Mouse (Mus musculus) adrenal gland (tissue): ENCODE measurements around the gene Med13l.

Source experiments
- intact Hi-C: fragments of 180-260 bp; cut with DNase I; formaldehyde crosslinking; loops from one replicate; pipeline ENCODE4 v1.15.1; 2025

The Med13l gene

DNA sequence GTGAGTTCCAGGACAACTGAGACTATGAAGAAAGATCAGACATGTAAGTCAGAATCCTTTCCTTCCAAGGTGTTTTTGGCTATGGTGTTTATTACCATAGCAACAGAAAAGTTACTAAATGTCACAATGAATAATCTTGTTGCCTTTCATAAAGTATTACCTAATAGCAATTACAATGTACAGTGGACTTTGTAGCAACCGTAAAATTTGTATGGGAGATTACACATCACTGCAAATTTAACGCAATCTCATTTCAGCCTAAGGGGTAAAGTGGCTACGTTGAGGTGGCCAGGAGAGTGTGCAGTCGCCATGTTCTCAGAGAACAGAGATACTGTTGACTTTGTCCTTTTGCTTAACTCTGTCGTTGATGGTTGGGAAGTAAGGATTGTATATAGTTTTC, 61.9 kb downstream of the Med13l start:
- intact Hi-C loops, result no loop called here

DNA sequence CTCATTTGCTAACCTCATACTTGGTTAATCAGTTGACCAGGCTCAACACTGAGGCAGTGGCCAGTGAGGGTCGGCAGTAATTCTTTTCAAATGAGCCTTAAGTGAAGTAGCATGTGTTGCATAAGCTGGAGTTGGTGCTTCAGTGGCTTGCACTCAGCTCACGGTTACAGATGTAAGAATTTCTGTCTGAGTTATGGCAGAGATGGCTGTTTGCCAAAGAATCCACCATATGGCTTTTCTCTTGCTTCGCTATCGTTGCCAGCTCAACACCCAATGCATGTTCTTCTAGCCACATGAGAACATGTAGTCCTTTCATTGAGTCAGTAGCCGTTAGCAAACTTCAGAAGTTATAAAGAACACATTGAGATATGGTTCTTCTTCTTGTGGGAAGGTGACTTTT, 63.3 kb downstream of the Med13l start:
- intact Hi-C loops, result no loop called here

DNA sequence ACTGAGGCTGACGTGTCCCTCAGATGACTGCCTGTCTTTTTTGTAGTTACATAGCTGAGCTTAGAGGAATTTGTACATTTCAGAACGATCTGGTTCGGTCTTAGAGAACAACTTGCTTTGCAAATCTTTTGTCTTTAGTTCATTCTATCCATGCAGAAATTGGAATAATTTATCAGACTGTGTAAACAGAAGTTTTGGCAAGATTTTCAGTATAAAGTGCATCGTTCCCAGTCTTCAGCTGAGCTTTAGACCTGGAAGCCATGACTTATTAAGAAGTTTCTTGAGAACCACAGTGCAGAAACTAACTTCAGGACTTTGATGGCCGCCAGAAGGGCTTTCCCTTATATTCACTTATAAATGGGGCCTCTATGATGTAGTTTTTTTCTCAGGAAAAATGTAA, 67.2 kb downstream of the Med13l start:
- intact Hi-C loops, result no loop called here

DNA sequence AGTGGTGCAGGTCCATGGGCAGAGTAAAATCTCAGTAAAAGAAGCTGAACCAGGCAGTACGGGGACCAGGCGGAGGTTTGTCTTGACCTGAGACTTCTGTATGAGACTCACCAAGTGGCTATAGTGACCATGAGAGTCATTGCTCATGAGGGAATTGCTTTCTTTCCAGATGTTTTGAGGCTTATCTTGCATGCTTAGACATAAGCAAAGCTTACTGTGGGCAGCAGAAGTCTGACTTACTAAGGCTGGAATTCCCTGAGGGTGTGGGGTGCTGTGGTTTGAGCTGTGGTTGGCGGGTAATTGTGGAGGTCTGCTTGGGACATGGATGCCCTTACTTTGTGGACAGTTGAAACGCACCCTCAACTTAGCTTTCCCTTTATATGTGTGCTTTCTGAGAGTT, 67.7 kb downstream of the Med13l start:
- intact Hi-C loops, result no loop called here

DNA sequence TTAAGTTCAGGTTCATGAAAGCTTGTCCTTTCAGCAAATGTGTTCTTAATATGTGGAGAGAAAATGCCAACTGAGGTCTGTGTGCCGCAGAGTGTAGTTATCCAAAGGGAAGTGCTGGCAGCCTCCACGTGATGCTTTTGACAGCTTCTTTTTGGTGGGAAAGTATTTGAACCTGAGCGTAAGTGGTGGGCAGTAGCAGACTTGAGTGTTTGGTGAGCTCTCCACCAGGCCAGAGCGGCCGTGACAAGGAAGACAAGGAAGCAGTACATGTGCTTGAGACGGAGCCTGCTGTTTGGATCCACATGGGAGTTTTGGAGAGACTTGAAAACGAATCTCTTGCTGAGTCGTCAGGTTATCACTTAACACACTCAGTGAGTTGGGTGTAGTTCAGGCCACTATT, 71.9 kb downstream of the Med13l start:
- intact Hi-C loops, result no loop called here

DNA sequence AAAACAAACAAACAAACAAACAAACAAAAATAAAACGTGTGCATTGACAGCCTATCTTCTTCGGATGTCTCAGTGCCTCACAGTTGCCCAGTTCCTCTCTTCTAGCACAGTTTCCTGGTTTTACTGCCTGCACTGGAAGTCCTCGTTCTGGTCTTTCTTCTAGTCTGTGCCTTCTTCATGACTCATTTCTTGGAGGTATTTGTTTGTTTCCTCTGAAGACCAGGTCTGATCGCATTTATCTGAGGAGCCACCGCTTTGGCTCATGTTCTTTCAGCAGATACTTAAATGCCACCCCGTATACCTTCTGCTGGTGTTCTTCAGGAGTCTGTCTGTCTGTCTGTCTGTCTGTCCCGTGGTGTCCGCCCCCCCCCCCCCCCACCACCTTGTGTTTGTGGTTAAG, 72.6 kb downstream of the Med13l start:
- intact Hi-C loops, result no loop called here

DNA sequence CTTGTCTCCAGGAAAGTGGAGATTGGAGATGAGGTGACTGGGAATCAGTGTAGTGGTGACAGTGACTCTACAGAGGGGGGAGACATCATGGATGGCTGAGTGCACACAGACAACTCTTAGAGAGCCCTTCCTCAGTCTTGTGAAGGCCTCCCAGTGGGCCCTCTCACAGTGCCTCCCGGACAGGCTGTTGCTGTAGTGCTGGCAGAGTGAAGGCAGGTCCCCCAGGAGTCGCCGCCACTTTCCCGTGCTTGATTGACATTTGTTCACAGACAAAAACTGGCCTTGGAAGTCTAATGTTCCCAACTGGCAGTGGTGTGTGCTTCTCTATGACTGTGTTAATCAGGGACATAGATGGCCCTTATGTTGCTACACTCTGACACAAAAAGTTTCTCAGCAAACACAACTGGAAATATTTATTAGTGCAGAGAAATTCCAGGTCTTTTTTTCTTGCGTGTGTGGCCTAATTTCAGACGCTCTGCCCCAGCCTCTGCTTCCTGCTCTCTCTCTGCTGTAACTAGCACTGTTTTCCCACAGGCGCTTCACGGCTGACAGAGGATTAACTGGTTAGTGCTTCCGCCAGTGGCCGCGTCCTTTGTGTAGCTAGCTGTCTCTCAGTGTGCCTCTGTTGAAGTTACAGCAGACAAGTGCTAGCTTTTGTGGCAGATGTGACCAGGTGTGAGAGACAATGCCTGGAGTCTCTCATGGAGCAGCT, 75.2 kb downstream of the Med13l start:
- intact Hi-C loops, result no loop called here

DNA sequence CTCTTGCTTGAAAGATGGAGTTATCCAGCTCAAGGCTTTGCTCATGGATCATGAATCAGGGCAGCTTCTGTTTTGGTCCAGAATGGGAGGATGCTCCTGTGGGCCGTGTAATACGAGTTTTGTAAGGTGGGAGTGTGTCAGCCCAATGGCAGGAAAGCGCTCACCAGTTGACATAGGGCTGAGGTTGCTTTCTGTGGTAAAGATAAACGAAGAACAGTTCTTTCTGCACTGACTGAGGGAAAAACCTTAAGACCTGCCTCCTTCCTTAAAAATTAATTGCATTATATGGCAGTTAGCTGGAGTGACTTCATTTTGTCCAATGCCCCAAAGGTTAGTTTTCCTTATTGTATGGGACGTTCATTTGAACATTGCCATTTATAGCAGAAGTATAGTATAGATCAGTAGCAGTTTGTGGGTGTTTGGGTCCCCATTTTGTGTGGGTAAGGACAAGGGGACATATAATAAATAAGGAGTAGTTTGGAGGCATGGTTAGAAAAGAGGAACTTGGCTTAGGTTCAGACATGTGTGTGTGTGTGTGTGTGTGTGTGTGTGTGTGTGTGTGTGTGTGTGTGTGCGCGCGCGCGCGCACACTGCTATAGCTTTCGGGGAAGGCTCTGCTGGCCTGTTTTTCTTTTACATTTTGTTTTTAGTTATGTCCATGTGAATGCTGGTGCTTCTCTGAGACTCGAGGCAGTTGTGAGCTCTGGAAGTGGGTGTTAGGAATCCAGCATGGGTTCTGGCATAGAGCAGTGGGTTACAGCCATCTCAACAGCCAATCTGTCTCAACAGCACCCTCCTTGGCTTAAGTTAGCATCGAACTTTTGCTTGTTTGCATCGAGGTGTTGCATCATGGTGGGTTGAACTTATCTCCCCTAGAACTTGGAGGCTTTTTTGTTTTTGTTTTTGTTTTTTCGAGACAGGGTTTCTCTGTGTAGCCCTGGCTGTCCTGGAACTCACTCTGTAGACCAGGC, 76.2 kb downstream of the Med13l start:
- intact Hi-C loops, result no loop called here

DNA sequence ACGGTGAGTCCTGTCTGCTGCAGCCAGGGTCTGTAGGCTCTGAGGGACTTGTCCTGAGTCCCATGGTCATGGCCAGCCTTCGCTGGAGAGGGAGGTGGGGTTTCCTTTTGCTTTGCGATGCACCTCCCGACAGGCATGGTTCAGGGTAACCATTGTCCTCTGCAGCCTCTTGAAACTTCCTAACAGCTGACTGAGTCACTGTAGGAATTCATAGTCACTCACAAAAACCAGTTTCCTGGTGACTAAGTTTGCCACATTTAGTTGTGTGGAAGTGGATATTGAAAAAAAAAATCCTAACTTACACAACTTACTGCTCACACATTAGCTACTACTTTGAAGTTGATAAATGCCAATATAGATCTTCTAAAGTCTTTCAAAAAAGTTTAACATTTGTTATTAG, 77.5 kb downstream of the Med13l start:
- intact Hi-C loops, result no loop called here

DNA sequence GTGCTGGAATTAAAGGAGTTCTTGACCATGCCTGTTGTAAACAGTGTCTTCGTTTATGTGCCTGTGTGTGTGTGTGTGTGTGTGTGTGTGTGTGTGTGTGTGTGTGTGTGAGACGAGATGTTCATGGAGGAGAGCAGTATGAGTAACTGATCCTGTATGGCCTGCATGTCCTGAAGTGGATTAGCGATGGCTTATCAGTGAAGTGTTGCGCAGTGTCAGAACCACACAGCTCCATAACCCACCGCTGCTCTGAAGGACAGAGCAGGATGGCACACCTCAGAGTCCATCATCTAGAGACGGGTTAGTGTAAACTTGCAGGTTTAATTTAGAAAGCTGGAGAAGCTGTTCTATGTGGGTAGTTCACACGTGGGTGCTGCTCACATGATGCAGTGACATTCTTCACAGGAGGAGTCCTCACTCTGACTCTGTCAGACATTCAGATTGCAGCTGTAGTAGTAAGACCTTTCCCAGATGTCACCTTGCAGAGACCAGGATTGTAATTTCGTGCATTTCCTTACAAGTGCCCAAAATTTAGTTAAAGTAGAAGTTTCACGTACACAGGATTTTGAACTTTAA, 78.1 kb downstream of the Med13l start:
- intact Hi-C loops, result no loop called here

DNA sequence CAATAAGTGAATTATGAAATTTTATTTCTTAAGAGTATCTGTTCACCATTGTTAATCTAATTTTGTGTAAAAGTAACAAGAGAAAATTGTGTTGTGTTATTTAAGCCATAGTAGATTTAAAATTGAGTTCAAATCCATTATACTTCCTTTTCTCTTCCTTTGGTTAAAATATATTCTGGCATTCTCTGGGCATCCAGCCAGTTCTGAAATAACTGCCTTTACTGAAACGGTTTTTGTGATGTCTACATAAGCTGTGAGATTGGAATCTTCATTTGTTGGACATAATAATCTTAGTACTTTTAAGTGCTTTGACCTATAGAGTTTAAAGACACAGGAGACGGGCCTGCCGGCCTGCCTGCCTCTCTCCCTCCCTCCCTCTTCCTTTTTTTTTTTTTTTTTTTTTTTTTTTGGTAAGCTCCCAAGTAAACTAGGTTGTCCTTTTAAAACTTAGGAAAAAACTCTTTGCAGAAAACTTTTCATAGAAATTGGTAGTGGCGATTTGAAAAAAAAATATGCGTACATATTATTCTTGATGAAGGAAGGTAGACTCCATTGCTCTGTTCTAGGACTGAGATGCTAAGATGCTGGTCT, 78.7 kb downstream of the Med13l start:
- intact Hi-C loops, result no loop called here

DNA sequence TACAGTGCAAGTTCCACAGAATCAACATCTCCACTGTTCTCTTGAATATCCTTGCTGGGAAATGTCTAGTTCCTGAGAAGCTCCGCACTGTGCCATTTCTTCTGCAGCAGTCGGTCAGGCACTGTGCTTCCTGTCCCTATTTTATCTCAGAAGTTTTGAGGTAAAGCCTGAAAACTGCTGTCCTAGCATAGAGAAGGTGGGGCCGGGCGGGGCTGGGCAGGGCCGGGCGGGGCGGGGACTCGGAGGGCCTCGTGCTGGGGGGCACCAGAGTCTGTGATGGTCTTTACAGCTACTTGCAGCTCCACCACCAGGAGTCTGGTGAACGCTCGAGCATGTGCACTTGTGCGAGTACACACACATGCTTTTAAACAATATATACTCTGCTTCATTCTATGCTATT, 83.6 kb downstream of the Med13l start:
- intact Hi-C loops, result no loop called here

DNA sequence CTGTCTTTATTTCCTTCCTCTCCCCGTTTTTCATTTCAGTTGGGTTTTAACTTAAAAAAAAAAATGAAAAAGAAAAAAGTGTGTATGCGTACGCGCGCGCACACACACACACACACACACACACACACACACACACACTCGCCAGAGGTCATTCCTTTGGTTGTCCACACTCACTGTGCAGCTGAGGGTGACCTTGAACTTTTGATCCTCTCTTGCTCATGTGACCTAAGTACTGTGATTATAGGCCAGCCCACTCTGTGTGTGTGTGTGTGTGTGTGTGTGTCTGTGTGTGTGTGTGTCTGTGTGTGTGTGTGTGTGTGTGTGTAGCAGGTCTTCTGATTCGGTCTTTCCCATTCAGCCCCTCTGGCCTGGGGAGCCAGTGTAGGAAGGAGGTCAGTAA, 84.0 kb downstream of the Med13l start:
- intact Hi-C loops, result no loop called here

DNA sequence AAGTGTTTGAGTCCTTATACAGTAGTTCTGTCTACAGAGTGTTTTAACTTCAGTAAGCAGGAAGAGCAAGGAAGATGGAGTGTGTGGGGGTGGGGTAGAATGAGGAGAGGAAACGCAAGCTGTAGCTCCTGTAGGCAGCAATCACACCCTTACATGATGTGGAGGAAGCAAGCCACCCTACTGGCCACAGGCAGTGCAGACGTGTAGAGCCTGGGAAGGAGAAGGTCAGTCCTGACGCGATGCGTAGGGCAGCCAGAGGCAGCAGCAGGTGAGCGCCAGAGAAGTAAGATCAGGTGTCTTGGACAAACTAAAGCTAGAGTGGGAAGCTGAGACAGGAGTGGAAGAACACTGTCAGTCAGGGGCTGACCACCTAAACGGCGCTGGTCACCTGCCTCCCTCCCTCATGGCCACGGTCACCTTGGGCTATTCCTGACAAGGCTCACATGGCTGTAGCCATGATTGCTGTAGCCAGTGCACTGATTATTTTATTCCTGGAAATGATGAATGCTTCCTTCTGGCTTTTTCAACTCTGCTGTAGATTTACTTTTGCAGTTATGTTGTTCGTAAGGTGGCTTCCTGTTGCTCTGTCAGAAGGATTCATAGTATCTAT, 84.8 kb downstream of the Med13l start:
- intact Hi-C loops, result no loop called here

DNA sequence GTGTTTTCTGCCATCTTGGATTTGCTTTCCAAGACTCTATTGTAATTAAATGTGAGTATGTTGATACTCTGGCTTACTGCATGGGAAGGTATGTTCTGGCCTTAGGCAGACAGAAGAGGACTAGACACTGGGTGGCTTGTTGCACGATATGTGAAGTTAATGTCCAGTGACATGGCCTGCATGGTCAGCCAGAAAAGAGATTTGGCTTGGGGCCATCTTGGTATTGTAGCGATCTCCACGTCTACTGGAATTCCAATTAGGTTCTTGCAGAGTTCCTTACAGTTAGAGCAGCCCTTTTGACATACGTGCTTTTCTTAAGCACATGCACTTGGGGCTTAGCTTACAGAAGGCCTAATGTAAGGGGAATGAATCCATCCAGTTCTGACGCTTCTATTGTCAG, 86.4 kb downstream of the Med13l start:
- intact Hi-C loops, result no loop called here

DNA sequence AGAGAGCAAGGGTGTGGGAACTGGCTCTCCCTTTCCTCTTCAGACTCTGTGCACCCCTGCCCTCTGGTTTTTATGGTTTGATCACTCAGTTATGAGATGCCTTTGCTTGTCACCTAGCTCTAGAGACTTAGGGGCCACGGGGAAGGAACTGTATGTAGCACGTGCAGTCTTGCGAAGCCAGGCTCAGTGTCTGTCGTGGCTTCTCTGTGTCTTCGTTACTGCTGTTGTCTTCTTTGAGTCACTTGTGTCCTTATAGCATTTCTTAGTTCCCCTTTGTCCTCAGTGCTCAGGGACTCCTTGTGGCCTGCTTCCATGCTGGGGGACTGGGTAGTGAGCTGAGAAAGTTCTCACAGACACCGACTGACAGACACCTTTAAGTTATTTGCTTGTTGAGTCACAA, 86.9 kb downstream of the Med13l start:
- intact Hi-C loops, result no loop called here

DNA sequence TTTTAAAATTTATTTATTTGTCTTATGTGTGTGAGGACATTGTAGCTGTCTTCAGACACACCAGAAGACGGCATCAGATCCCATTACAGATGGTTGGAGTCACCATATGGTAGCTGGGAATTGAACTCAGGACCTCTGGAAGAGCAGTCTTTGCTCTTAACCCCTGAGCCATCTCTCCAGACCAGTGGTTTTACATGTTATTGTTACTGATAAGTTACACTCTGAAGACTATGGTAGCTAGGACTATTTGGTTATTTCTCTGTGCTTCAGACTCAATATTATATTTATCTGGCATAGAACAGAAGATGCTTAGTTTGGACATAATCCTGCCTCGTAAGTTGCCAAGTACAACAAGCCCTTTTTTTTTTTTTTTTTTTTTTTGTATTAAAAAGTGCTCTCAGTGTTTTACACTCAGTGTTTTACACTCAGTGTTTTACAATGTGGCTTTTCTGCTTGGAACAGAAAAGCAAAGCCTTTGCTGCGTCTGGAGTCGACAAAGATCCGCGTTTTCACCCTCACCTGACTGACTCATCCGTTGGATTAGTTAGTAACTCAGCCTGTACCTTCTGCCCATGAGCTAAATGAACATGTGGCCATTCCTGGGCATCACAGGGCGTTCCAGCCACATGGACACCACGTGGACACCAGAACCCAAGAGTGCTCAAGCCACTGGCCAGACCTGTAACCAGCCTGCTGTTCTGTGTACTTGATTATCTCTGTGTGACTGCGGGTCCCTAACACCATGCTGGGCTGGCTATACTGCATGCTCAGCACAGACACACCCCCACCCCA, 88.9 kb downstream of the Med13l start:
- intact Hi-C loops, result loop anchor here (10.0 kb wide), 1 partner anchor 55 kb away; no protein-coding TSS in a partner anchor

DNA sequence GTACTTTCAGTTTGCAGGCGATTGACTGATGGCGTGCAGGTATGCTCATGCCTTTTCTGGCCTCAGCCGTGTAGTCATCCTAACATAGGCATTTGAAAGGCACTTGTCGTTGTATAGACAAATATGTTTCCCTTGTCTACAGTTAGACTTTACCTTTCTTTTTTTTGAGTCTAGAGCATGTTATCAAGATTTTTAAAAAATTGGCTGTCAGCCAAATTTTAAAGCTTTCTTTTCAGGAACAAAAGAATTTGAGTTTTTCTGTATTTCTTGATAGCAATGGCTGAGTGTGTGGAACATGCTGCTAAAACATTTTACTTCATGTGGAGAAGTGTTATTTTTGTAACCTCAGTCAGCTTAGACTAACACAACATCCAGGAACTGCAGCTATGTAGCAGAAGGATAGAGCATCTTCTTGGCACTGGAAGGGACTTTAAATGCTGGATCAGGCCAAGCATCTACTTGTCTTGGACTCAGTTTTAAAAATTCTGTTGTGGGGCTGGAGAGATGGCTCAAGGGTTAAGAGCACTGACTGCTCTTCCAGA, 89.6 kb downstream of the Med13l start:
- intact Hi-C loops, result loop anchor here (10.0 kb wide), 1 partner anchor 55 kb away; no protein-coding TSS in a partner anchor

DNA sequence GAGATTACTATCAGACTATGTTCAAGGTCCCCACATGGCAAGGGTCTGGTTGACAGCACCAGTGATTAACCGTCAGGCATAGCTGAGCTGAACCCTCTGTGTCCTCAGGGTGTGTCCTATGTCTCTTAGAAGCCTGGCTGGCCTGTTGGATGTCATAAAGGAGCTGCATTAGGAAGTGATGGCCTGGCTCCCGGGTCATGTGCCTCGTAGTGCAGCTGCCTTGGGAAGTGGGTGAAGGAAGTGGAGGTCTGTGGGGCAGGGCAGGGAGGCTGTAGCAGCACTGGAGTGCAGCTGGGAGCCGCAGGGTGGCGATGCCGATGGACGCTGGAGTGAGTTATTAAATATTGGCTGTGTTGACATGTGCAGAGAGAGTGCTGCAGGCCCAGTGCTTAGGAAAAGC, 90.3 kb downstream of the Med13l start:
- intact Hi-C loops, result loop anchor here (10.0 kb wide), 1 partner anchor 56 kb away; no protein-coding TSS in a partner anchor

DNA sequence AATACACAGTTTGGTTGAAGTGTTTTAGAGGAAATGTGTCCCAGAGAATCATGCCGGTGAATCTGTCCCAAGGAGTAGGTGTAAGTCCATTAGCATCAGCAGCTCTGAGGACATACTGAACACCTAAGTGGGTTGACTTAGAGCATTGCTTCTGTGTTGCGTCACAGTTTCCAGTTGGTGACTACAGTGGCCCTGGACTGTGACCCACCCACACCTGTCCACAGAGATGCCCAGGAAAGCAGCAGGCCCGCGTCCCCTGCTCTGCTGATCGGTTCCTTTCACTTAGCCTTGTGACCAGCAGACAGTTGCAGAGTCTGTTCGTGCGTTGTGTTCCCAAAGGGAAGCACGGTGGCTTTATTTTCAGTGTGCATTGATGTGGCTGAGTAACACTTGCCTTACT, 92.1 kb downstream of the Med13l start:
- intact Hi-C loops, result loop anchor here (10.0 kb wide), 1 partner anchor 58 kb away; no protein-coding TSS in a partner anchor
